Mouse (Mus musculus): ENCODE data around the gene Olfr961. TPM values are rescaled to one million over a fixed set of nuclear protein-coding genes. Genes with fewer than 3 reads are reported as not detected.

Olfr961 gene
- total RNA-seq (2012; rRNA removed) (not detected in 2 replicates), total RNA-seq (2014; rRNA removed) (not detected in 2 replicates), polyA plus RNA-seq (2012; ENCODE audit: insufficient read length, low read depth) (not detected in 2 replicates)

DNA sequence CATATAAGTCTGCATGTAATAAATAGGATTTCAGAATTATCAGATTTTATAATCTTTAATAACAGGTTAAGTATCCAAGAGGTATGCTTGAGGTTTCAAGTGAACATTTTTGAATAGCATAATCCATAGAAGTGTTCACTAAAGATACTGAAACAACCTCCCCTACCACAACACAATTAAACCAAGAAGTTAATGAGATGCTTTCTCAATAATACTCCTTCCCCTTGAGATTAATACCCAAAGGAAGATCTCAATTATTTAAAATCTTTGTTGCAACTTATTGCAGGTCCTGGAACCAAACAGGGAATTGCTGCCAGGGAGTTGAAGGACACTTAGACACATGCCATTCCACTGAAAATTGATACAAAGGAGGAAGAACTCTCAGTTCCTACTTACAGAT lies at the start of gene Olfr961:
Olfr961 (plus strand) TSS at position 301 of the 400 bp plus-strand sequence.
- DNase-seq (ENCODE audit: extremely low read depth), result no peak
- in situ Hi-C loops (cut with MboI; ENCODE audit: low pct_ligation_motif_present, low pct_unique_long_range_greater_than_20kb, low sequenced_read_pairs), result no loop called here
- H3K27ac ChIP-seq (ENCODE audit: insufficient read depth, low read depth), result no peak within 1 kb of the TSS
- TF ChIP-seq ETS1 (conservative IDR thresholded peaks at IDR 0.05; ENCODE audit: low read depth, low read length), result no peak
- TF ChIP-seq CHD1 (IDR thresholded peaks at IDR 0.05; ENCODE audit: low read depth, low read length), result no peak
- no peak for TF ChIP-seq ZMIZ1 (IDR thresholded peaks at IDR 0.05; ENCODE audit: low read depth, low read length)
- no peak for TF ChIP-seq EP300 (IDR thresholded peaks at IDR 0.05; ENCODE audit: low read length)
- TF ChIP-seq NRF1 (IDR thresholded peaks at IDR 0.05; ENCODE audit: low read depth, low read length), result no peak
- TF ChIP-seq NELFE (IDR thresholded peaks at IDR 0.05; ENCODE audit: low read depth, low read length), result no peak
- no peak for TF ChIP-seq CHD2 (IDR thresholded peaks at IDR 0.05; ENCODE audit: low read length)
- no peak for TF ChIP-seq MAX (IDR thresholded peaks at IDR 0.05; ENCODE audit: low read length)
- TF ChIP-seq ZNF384 (IDR thresholded peaks at IDR 0.05; ENCODE audit: low read depth, low read length), result no peak
- TF ChIP-seq CTCF (conservative IDR thresholded peaks at IDR 0.05 in 1 of 2, IDR thresholded peaks at IDR 0.05 in 1 of 2; ENCODE audit: low read depth in 2 of 2, low read length in 2 of 2), result no peak
- no peak for TF ChIP-seq USF2 (conservative IDR thresholded peaks at IDR 0.05; ENCODE audit: low read depth, low read length)
- no peak for TF ChIP-seq RCOR1 (conservative IDR thresholded peaks at IDR 0.05; ENCODE audit: low read depth, low read length)
- no peak for TF ChIP-seq SMC3 (IDR thresholded peaks at IDR 0.05; ENCODE audit: low read depth, low read length)
- TF ChIP-seq MAZ (IDR thresholded peaks at IDR 0.05; ENCODE audit: low read depth, low read length), result no peak
- TF ChIP-seq PAX5 (IDR thresholded peaks at IDR 0.05; ENCODE audit: low read length), result no peak
- no peak for TF ChIP-seq MXI1 (IDR thresholded peaks at IDR 0.05; ENCODE audit: low read depth, low read length)
- TF ChIP-seq MAFK (IDR thresholded peaks at IDR 0.05; ENCODE audit: insufficient replicate concordance, low read length), result no peak
- no peak for TF ChIP-seq MYC (IDR thresholded peaks at IDR 0.05; ENCODE audit: low read depth, low read length)
- H3K4me2 ChIP-seq (ENCODE audit: insufficient read depth, low read depth, poor library complexity, severe bottlenecking), result no peak within 1 kb of the TSS
- H3K4me1 ChIP-seq (ENCODE audit: control insufficient read depth in 1 of 2, insufficient read depth in 2 of 2), result no peaks in the 10 kb centered on the region
- no peak within 1 kb of the TSS for H3K9ac ChIP-seq (ENCODE audit: insufficient read depth, low read depth)
- H3K27me3 ChIP-seq (replicated peaks), result no peaks in the 10 kb centered on the region
- no peak within 1 kb of the TSS for H3K4me3 ChIP-seq (replicated peaks in 1 of 3; ENCODE audit: low read depth in 2 of 3, low read length in 2 of 3, poor library complexity in 1 of 3)
- no peaks in the 10 kb centered on the region for H3K36me3 ChIP-seq (replicated peaks in 1 of 2; ENCODE audit: control insufficient read depth in 1 of 2, insufficient read depth in 1 of 2, low read length in 1 of 2)
- H3K79me2 ChIP-seq (replicated peaks; ENCODE audit: control insufficient read depth, extremely low read depth, insufficient read depth, poor library complexity, severe bottlenecking), result no peaks in the 10 kb centered on the region
- H3K9me3 ChIP-seq (replicated peaks; ENCODE audit: low read length), result no peaks in the 10 kb centered on the region
- dilution Hi-C loops (cut with MboI; ENCODE audit: extremely low pct_ligation_motif_present, extremely low pct_unique_long_range_greater_than_20kb, low sequenced_read_pairs), result no loop called here

- Histone ChIP-seq H3K9me3 (replicated peaks; ENCODE audit: low read length) (no peaks in the 10 kb centered on the region), H3K4me2 (ENCODE audit: insufficient read depth, low read depth, poor library complexity, severe bottlenecking) (no peak overlapping the region), H3K9ac (ENCODE audit: insufficient read depth, low read depth) (no peak overlapping the region), H3K4me3 (replicated peaks in 1 of 3; ENCODE audit: low read depth in 2 of 3, low read length in 2 of 3, poor library complexity in 1 of 3) (no peak overlapping the region), H3K36me3 (replicated peaks in 1 of 2; ENCODE audit: control insufficient read depth in 1 of 2, insufficient read depth in 1 of 2, low read length in 1 of 2) (no peaks in the 10 kb centered on the region), H3K27me3 (replicated peaks) (no peaks in the 10 kb centered on the region), H3K79me2 (replicated peaks; ENCODE audit: control insufficient read depth, extremely low read depth, insufficient read depth, poor library complexity, severe bottlenecking) (no peaks in the 10 kb centered on the region), H3K4me1 (ENCODE audit: control insufficient read depth in 1 of 2, insufficient read depth in 2 of 2) (no peaks in the 10 kb centered on the region), H3K27ac (ENCODE audit: insufficient read depth, low read depth) (no peak overlapping the region)
- DNase-seq (ENCODE audit: extremely low read depth), result no peak
- TF ChIP-seq PAX5 (IDR thresholded peaks at IDR 0.05; ENCODE audit: low read length) (no peak), RCOR1 (conservative IDR thresholded peaks at IDR 0.05; ENCODE audit: low read depth, low read length) (no peak), UBTF (IDR thresholded peaks at IDR 0.05; ENCODE audit: low read depth, low read length) (no peak), EP300 (IDR thresholded peaks at IDR 0.05; ENCODE audit: low read length) (no peak), POLR2AphosphoS2 (IDR thresholded peaks at IDR 0.05; ENCODE audit: low read depth, low read length) (no peak), JUN (IDR thresholded peaks at IDR 0.05; ENCODE audit: insufficient read depth, low read depth, low read length) (no peak), USF1 (IDR thresholded peaks at IDR 0.05; ENCODE audit: low read depth, low read length) (no peak), GABPA (IDR thresholded peaks at IDR 0.05; ENCODE audit: insufficient replicate concordance, low read depth, low read length) (no peak), USF2 (conservative IDR thresholded peaks at IDR 0.05; ENCODE audit: low read depth, low read length) (no peak), MEF2A (IDR thresholded peaks at IDR 0.05; ENCODE audit: borderline replicate concordance, low read depth, low read length) (no peak), SMC3 (IDR thresholded peaks at IDR 0.05; ENCODE audit: low read depth, low read length) (no peak)
- dilution Hi-C loops (cut with MboI; ENCODE audit: extremely low pct_ligation_motif_present, extremely low pct_unique_long_range_greater_than_20kb, low sequenced_read_pairs) (no loop called here), in situ Hi-C loops (cut with MboI; ENCODE audit: low pct_ligation_motif_present, low pct_unique_long_range_greater_than_20kb, low sequenced_read_pairs) (no loop called here)
These were observed 42.2 kb upstream of the Olfr961 start for GRCm38 (mm10) chr9:39602536-39603332.
